Mouse (Mus musculus): ENCODE measurements around the gene Stam. TPM values are rescaled to one million over a fixed set of nuclear protein-coding genes. Genes with fewer than 3 reads are reported as not detected.

Gene Stam
- total and polyA plus RNA-seq, 2 experiments from 2014 or later, result 29.9 to 42.7 TPM

- DNase-seq (ENCODE audit: low spot score), result no peak
- no peaks in the 10 kb centered on the region for H3K27me3 ChIP-seq (ENCODE audit: control insufficient read depth, insufficient read depth, low read length)
- H3K4me3 ChIP-seq (ENCODE audit: low read depth, low read length), result no peak overlapping the region
- no peak for TF ChIP-seq EP300 (IDR thresholded peaks at IDR 0.05; ENCODE audit: low read depth)
- no peak for TF ChIP-seq CTCF (IDR thresholded peaks at IDR 0.05; ENCODE audit: low read depth)
- H3K4me2 ChIP-seq (ENCODE audit: low read depth, low read length), result no peak overlapping the region
- no peak overlapping the region for H3K9ac ChIP-seq (replicated peaks; ENCODE audit: low read depth, low read length)
- H3K27ac ChIP-seq (ENCODE audit: low read depth), result 0 out of 2 replicates have a peak overlapping the region, but pooled peaks have one; percentile 8
- H3K9me3 ChIP-seq (replicated peaks; ENCODE audit: control insufficient read depth, low read length), result no peaks in the 10 kb centered on the region
- peaks cover 4% of the 10 kb centered on the region; the same call in 1 of the 2 replicates for H3K4me1 ChIP-seq (ENCODE audit: control insufficient read depth, insufficient read depth)
- ATAC-seq (ENCODE audit: insufficient read depth, low read depth), result no peak
- 53% methylated on average over 5 of the region's 5 CpGs for WGBS
- H3K36me3 ChIP-seq (replicated peaks; ENCODE audit: control insufficient read depth, insufficient read depth, low read length), result no peaks in the 10 kb centered on the region
Observed at GRCm38 (mm10) chr2:14048808-14049207, 25.1 kb upstream of the Stam start.

- H3K9ac ChIP-seq (replicated peaks; ENCODE audit: low read depth, low read length), result peak overlapping the region; percentile 38; the same call in 1 of the 2 replicates
- TF ChIP-seq EP300 (IDR thresholded peaks at IDR 0.05; ENCODE audit: low read depth) (no peak), CTCF (IDR thresholded peaks at IDR 0.05; ENCODE audit: low read depth) (no peak)
- DNase-seq (ENCODE audit: low spot score) (no peak), ATAC-seq (ENCODE audit: insufficient read depth, low read depth) (no peak)
- no peaks in the 10 kb centered on the region for H3K27me3 ChIP-seq (ENCODE audit: control insufficient read depth, insufficient read depth, low read length)
- H3K27ac ChIP-seq (ENCODE audit: low read depth), result no peak overlapping the region
- 54% methylated on average over 3 of the region's 3 CpGs for WGBS
- peak overlapping the region; percentile 68 for H3K4me2 ChIP-seq (ENCODE audit: low read depth, low read length)
- H3K4me1 ChIP-seq (ENCODE audit: control insufficient read depth, insufficient read depth), result peaks cover 7% of the 10 kb centered on the region; the same call in 1 of the 2 replicates
- H3K4me3 ChIP-seq (ENCODE audit: low read depth, low read length), result 0 out of 2 replicates have a peak overlapping the region, but pooled peaks have one; percentile 77
- H3K9me3 ChIP-seq (replicated peaks; ENCODE audit: control insufficient read depth, low read length), result no peaks in the 10 kb centered on the region
- H3K36me3 ChIP-seq (replicated peaks; ENCODE audit: control insufficient read depth, insufficient read depth, low read length), result no peaks in the 10 kb centered on the region
Observed at GRCm38 (mm10) chr2:14053618-14054017, 20.3 kb upstream of the Stam start.

GRCm38 (mm10) chr2:14054163-14054562, 19.7 kb upstream of the Stam start:
- H3K27ac ChIP-seq (ENCODE audit: low read depth), result peak overlapping the region; percentile 96
- H3K4me2 ChIP-seq (ENCODE audit: low read depth, low read length), result peak overlapping the region; percentile 68
- no peaks in the 10 kb centered on the region for H3K9me3 ChIP-seq (replicated peaks; ENCODE audit: control insufficient read depth, low read length)
- DNase-seq (ENCODE audit: low spot score) (no peak), ATAC-seq (ENCODE audit: insufficient read depth, low read depth) (no peak)
- no peaks in the 10 kb centered on the region for H3K36me3 ChIP-seq (replicated peaks; ENCODE audit: control insufficient read depth, insufficient read depth, low read length)
- no peaks in the 10 kb centered on the region for H3K27me3 ChIP-seq (ENCODE audit: control insufficient read depth, insufficient read depth, low read length)
- H3K4me1 ChIP-seq (ENCODE audit: control insufficient read depth, insufficient read depth), result peaks cover 7% of the 10 kb centered on the region; the same call in 1 of the 2 replicates
- peak overlapping the region; percentile 77 for H3K4me3 ChIP-seq (ENCODE audit: low read depth, low read length)
- TF ChIP-seq CTCF (IDR thresholded peaks at IDR 0.05; ENCODE audit: low read depth), result no peak
- TF ChIP-seq EP300 (IDR thresholded peaks at IDR 0.05; ENCODE audit: low read depth), result no peak
- H3K9ac ChIP-seq (replicated peaks; ENCODE audit: low read depth, low read length), result peak overlapping the region; percentile 38; the same call in 1 of the 2 replicates
- 55% methylated on average over 3 of the region's 3 CpGs for WGBS

- ATAC-seq (ENCODE audit: insufficient read depth, low read depth) (no peak), DNase-seq (ENCODE audit: low spot score) (no peak)
- H3K4me3 ChIP-seq (ENCODE audit: low read depth, low read length), result peak overlapping the region; percentile 77
- H3K9ac ChIP-seq (replicated peaks; ENCODE audit: low read depth, low read length), result peak overlapping the region; percentile 78
- H3K27me3 ChIP-seq (ENCODE audit: control insufficient read depth, insufficient read depth, low read length), result no peaks in the 10 kb centered on the region
- H3K4me2 ChIP-seq (ENCODE audit: low read depth, low read length), result peak overlapping the region; percentile 68
- peaks cover 7% of the 10 kb centered on the region; the same call in 1 of the 2 replicates for H3K4me1 ChIP-seq (ENCODE audit: control insufficient read depth, insufficient read depth)
- H3K36me3 ChIP-seq (replicated peaks; ENCODE audit: control insufficient read depth, insufficient read depth, low read length), result no peaks in the 10 kb centered on the region
- no peak for TF ChIP-seq CTCF (IDR thresholded peaks at IDR 0.05; ENCODE audit: low read depth)
- TF ChIP-seq EP300 (IDR thresholded peaks at IDR 0.05; ENCODE audit: low read depth), result no peak
- H3K9me3 ChIP-seq (replicated peaks; ENCODE audit: control insufficient read depth, low read length), result no peaks in the 10 kb centered on the region
- 5% methylated on average over 6 of the region's 6 CpGs for WGBS
- peak overlapping the region; percentile 96 for H3K27ac ChIP-seq (ENCODE audit: low read depth)
Observed at GRCm38 (mm10) chr2:14054716-14055115, 19.2 kb upstream of the Stam start.

GRCm38 (mm10) chr2:14055168-14055565, 18.7 kb upstream of the Stam start:
- Histone ChIP-seq H3K27me3 (ENCODE audit: control insufficient read depth, insufficient read depth, low read length) (no peaks in the 10 kb centered on the region), H3K36me3 (replicated peaks; ENCODE audit: control insufficient read depth, insufficient read depth, low read length) (no peaks in the 10 kb centered on the region), H3K4me3 (ENCODE audit: low read depth, low read length) (peak overlapping the region; percentile 77), H3K27ac (ENCODE audit: low read depth) (peak overlapping the region; percentile 96), H3K9me3 (replicated peaks; ENCODE audit: control insufficient read depth, low read length) (no peaks in the 10 kb centered on the region), H3K4me2 (ENCODE audit: low read depth, low read length) (peak overlapping the region; percentile 68), H3K9ac (replicated peaks; ENCODE audit: low read depth, low read length) (peak overlapping the region; percentile 78), H3K4me1 (ENCODE audit: control insufficient read depth, insufficient read depth) (peaks cover 7% of the 10 kb centered on the region; the same call in 1 of the 2 replicates)
- 0% methylated on average over 51 of the region's 58 CpGs for WGBS
- ATAC-seq (ENCODE audit: insufficient read depth, low read depth) (peak; percentile 90), DNase-seq (ENCODE audit: low spot score) (peak; percentile 70)
- no peak for TF ChIP-seq CTCF (IDR thresholded peaks at IDR 0.05; ENCODE audit: low read depth)
- peak; percentile 74; the same call in 1 of the 2 replicates for TF ChIP-seq EP300 (IDR thresholded peaks at IDR 0.05; ENCODE audit: low read depth)

Measured in heart, postnatal 0 days (tissue).